Mouse (Mus musculus) lung, embryonic 16.5 days (tissue): Measurements from ENCODE around the gene Gm15217. TPM values are rescaled to one million over a fixed set of nuclear protein-coding genes. Genes with fewer than 3 reads are reported as not detected.

ENCODE experiments used
- ATAC-seq: fragments of 200-750 bp; cut with Nextera tagmentation; 2 replicates; pipeline ENCODE4 v1.8.0; 2017; ENCODE audit warnings: low read depth, mild to moderate bottlenecking, moderate library complexity
- H3K27ac ChIP-seq: fragments of 300-500 bp; sonication (generic); 2 replicates; pipeline ENCODE4 v1.5.1; 2014; ENCODE audit warnings: mild to moderate bottlenecking, control low read depth, low read length
- H3K27me3 ChIP-seq: fragments of 300-500 bp; sonication (generic); 2 replicates; pipeline ENCODE4 v1.6.1; 2014; ENCODE audit warnings: low read depth, low read length, mixed read lengths; ENCODE audit not compliant: control insufficient read depth, insufficient read depth
- H3K36me3 ChIP-seq: fragments of 300-500 bp; sonication (generic); 2 replicates; pipeline ENCODE4 v1.6.1; 2014; ENCODE audit warnings: low read length; ENCODE audit not compliant: control insufficient read depth, insufficient read depth
- H3K4me1 ChIP-seq: fragments of 300-500 bp; sonication (generic); replicated peaks from 2 replicates; pipeline ENCODE4 v1.6.1; 2014; ENCODE audit warnings: low read length, mixed read lengths; ENCODE audit not compliant: control insufficient read depth, insufficient read depth
- H3K4me2 ChIP-seq: fragments of 300-500 bp; sonication (generic); 2 replicates; pipeline ENCODE4 v1.6.1; 2014; ENCODE audit warnings: low read depth, low read length, control low read depth
- H3K4me3 ChIP-seq: fragments of 300-500 bp; sonication (generic); 2 replicates; pipeline ENCODE4 v1.5.1; 2014; ENCODE audit warnings: mild to moderate bottlenecking, low read length, control low read depth
- H3K9ac ChIP-seq: fragments of 300-500 bp; sonication (generic); 2 replicates; pipeline ENCODE4 v1.6.1; 2014; ENCODE audit warnings: low read length, control low read depth
- H3K9me3 ChIP-seq: fragments of 300-500 bp; sonication (generic); 2 replicates; pipeline ENCODE4 v1.6.1; 2016; ENCODE audit warnings: low read length; ENCODE audit not compliant: control insufficient read depth
- WGBS: fragments of 180-500 bp; shearing (Covaris S2); extraction: QIAGEN DNeasy Blood & Tissue Kit; methylation state at CpG from one replicate; pipeline ENCODE4 v1.1.7; 2014; 5-methylcytosine and 5-hydroxymethylcytosine counted together
- polyA plus RNA-seq: library from polyadenylated mRNA; unstranded; fragments of >200 nt; fragmentation: Nextera tagmentation; extraction: Ambion mirVana; gene quantifications from 2 replicates; pipeline ENCODE4 v1.2.1, GENCODE M21; 2015

The Gm15217 gene
- polyA plus RNA-seq, 1 experiment from 2014 or later: 0.49 TPM

GRCm38 (mm10) chr14:46412497-46413000 is 33.3 kb downstream of the Gm15217 start:
- H3K36me3 ChIP-seq: no peaks in the 10 kb centered on the region
- no peak overlapping the region for H3K4me3 ChIP-seq
- H3K9ac ChIP-seq: no peak overlapping the region
- 68% methylated on average over 7 of the region's 7 CpGs for WGBS
- no peaks in the 10 kb centered on the region for H3K27me3 ChIP-seq
- no peak for ATAC-seq
- H3K9me3 ChIP-seq: no peaks in the 10 kb centered on the region
- H3K4me1 ChIP-seq: no peaks in the 10 kb centered on the region
- no peak overlapping the region for H3K27ac ChIP-seq
- H3K4me2 ChIP-seq: no peak overlapping the region

GRCm38 (mm10) chr14:46418371-46419097 is 39.3 kb downstream of the Gm15217 start:
- H3K36me3 ChIP-seq: no peaks in the 10 kb centered on the region
- 72% methylated on average over 15 of the region's 15 CpGs for WGBS
- H3K4me1 ChIP-seq: no peaks in the 10 kb centered on the region
- no peak overlapping the region for H3K9ac ChIP-seq
- H3K27ac ChIP-seq: no peak overlapping the region
- no peak overlapping the region for H3K4me2 ChIP-seq
- no peaks in the 10 kb centered on the region for H3K9me3 ChIP-seq
- no peaks in the 10 kb centered on the region for H3K27me3 ChIP-seq
- no peak for ATAC-seq
- H3K4me3 ChIP-seq: no peak overlapping the region

DNA sequence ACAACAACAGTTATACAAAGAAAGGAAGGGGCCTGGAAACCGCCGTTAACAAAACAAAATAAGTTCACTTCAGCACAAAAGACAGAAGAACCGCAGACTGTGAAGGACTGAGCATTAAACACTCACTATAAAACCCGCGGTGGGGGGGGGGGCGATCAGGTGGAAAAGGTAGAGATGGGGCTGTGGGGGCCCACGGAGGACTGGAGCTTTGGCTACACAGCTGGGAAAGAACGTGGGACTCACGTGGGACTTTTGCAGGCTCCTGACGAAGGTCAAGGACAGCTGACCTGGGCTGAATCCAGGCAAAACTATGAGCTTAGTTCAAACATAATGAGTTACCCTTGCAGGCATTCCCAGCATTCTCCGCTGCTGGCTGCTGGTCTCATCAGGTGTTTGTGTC is 40.1 kb downstream of the Gm15217 start:
- no peak overlapping the region for H3K4me2 ChIP-seq
- no peaks in the 10 kb centered on the region for H3K27me3 ChIP-seq
- no peak overlapping the region for H3K9ac ChIP-seq
- no peak overlapping the region for H3K4me3 ChIP-seq
- 54% methylated on average over 11 of the region's 11 CpGs for WGBS
- no peak for ATAC-seq
- no peak overlapping the region for H3K27ac ChIP-seq
- H3K36me3 ChIP-seq: no peaks in the 10 kb centered on the region
- H3K9me3 ChIP-seq: no peaks in the 10 kb centered on the region
- no peaks in the 10 kb centered on the region for H3K4me1 ChIP-seq

- 69% methylated on average over 3 of the region's 3 CpGs for WGBS
- H3K4me2 ChIP-seq: no peak overlapping the region
- H3K4me3 ChIP-seq: no peak overlapping the region
- no peaks in the 10 kb centered on the region for H3K36me3 ChIP-seq
- H3K27ac ChIP-seq: no peak overlapping the region
- H3K9me3 ChIP-seq: peaks cover 4% of the 10 kb centered on the region; the same call in 1 of the 2 replicates
- no peaks in the 10 kb centered on the region for H3K27me3 ChIP-seq
- ATAC-seq: no peak
- no peak overlapping the region for H3K9ac ChIP-seq
- H3K4me1 ChIP-seq: no peaks in the 10 kb centered on the region
These were observed 42.6 kb downstream of the Gm15217 start for GRCm38 (mm10) chr14:46421823-46422222.

- no peak for ATAC-seq
- no peak overlapping the region for H3K4me3 ChIP-seq
- H3K9ac ChIP-seq: no peak overlapping the region
- 87% methylated on average over 13 of the region's 13 CpGs for WGBS
- H3K4me2 ChIP-seq: no peak overlapping the region
- no peaks in the 10 kb centered on the region for H3K36me3 ChIP-seq
- H3K27ac ChIP-seq: no peak overlapping the region
- no peaks in the 10 kb centered on the region for H3K27me3 ChIP-seq
- peaks cover 4% of the 10 kb centered on the region; the same call in 1 of the 2 replicates for H3K9me3 ChIP-seq
- H3K4me1 ChIP-seq: no peaks in the 10 kb centered on the region
These were observed 48.0 kb downstream of the Gm15217 start for GRCm38 (mm10) chr14:46427251-46427650.

- 91% methylated on average over 5 of the region's 5 CpGs for WGBS
- Histone ChIP-seq H3K9ac (no peak overlapping the region), H3K9me3 (peaks cover 4% of the 10 kb centered on the region; the same call in 1 of the 2 replicates), H3K27ac (no peak overlapping the region), H3K36me3 (no peaks in the 10 kb centered on the region), H3K4me1 (peaks cover under 1% of the 10 kb centered on the region), H3K4me3 (no peak overlapping the region), H3K4me2 (no peak overlapping the region), H3K27me3 (no peaks in the 10 kb centered on the region)
- no peak for ATAC-seq
These were observed 51.0 kb downstream of the Gm15217 start for GRCm38 (mm10) chr14:46430231-46430630.

Other genes starting within 250 kb of the Gm15217 start
- gene Bmp4, start 11.3 kb downstream of the Gm15217 start, polyA plus RNA-seq: 78.9 and 79.0 TPM in 2 replicates